Mouse (Mus musculus): ENCODE results near the gene Lef1. TPM values are rescaled to one million over a fixed set of nuclear protein-coding genes. Genes with fewer than 3 reads are reported as not detected.

Lef1 gene
- total and polyA plus RNA-seq, 3 experiments = 0.18 to 0.54 TPM; not detected in 1

DNA sequence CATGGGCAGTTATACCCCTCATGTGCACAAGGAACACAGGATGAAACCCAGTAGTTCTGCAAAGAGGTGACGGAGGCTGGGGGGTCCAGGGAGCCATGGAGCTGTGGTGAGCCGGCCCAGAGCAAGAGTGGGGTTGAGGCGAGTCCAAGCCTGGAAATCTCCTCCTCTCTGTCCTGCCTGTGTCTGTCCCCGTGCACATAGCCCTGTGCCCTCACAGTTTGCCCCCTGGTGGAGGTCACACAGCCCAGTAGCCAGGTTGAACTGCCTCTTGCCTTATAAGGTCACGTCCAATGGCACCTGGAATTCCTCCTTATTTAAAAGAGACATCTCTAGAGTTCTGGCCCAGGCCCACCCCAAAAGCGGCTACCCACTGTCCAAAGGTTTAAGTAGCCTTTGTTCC, 137.2 kb downstream of the Lef1 start:
- no peaks in the 10 kb centered on the region for H3K27me3 ChIP-seq (ENCODE audit: control insufficient read depth in 1 of 2, insufficient read depth in 2 of 2, low read length in 2 of 2)
- DNase-seq (ENCODE audit: low read depth, low spot score) = no peak
- no peak overlapping the region for H3K4me3 ChIP-seq (ENCODE audit: control insufficient read depth in 1 of 2, insufficient read depth in 1 of 2, low read depth in 2 of 2, low read length in 2 of 2)
- no peaks in the 10 kb centered on the region for H3K36me3 ChIP-seq (ENCODE audit: control insufficient read depth in 1 of 2, insufficient read depth in 2 of 2, low read length in 2 of 2)
- no peak overlapping the region for H3K27ac ChIP-seq (ENCODE audit: control insufficient read depth, low read depth, low read length)
- TF ChIP-seq TAL1 (IDR thresholded peaks at IDR 0.05; ENCODE audit: low read length) (no peak), GATA1 (IDR thresholded peaks at IDR 0.05; ENCODE audit: low read depth, low read length) (no peak), CHD1 (IDR thresholded peaks at IDR 0.05; ENCODE audit: low read depth, low read length) (no peak), JUND (IDR thresholded peaks at IDR 0.05; ENCODE audit: low read depth, low read length) (no peak), ZKSCAN1 (IDR thresholded peaks at IDR 0.05; ENCODE audit: low read depth, low read length) (no peak), ETS1 (IDR thresholded peaks at IDR 0.05; ENCODE audit: low read depth, low read length) (no peak), SMC3 (IDR thresholded peaks at IDR 0.05; ENCODE audit: low read depth, low read length) (no peak), NELFE (IDR thresholded peaks at IDR 0.05; ENCODE audit: low read depth, low read length) (no peak), CTCF (IDR thresholded peaks at IDR 0.05 in 2 of 3, conservative IDR thresholded peaks at IDR 0.05 in 1 of 3; ENCODE audit: control insufficient read depth in 1 of 3, insufficient read depth in 1 of 3, low read depth in 2 of 3, low read length in 3 of 3, poor library complexity in 1 of 3, severe bottlenecking in 1 of 3) (no peak), GABPA (IDR thresholded peaks at IDR 0.05; ENCODE audit: low read depth, low read length) (no peak), E2F4 (IDR thresholded peaks at IDR 0.05; ENCODE audit: borderline replicate concordance, low read depth, low read length) (no peak), RAD21 (IDR thresholded peaks at IDR 0.05; ENCODE audit: low read depth, low read length) (no peak), ZNF384 (IDR thresholded peaks at IDR 0.05; ENCODE audit: low read depth, low read length) (no peak), KAT2A (conservative IDR thresholded peaks at IDR 0.05; ENCODE audit: low read depth, low read length) (no peak), USF1 (IDR thresholded peaks at IDR 0.05; ENCODE audit: low read depth, low read length) (no peak), POLR2A (IDR thresholded peaks at IDR 0.05; ENCODE audit: control insufficient read depth in 1 of 2, insufficient read depth in 1 of 2, low read depth in 1 of 2, low read length in 2 of 2, poor library complexity in 1 of 2) (no peak), MXI1 (IDR thresholded peaks at IDR 0.05; ENCODE audit: low read depth, low read length) (no peak), POLR2AphosphoS2 (IDR thresholded peaks at IDR 0.05; ENCODE audit: low read length) (no peak), USF2 (IDR thresholded peaks at IDR 0.05; ENCODE audit: borderline replicate concordance in 1 of 2, insufficient read depth in 1 of 2, low read depth in 1 of 2, low read length in 2 of 2) (no peak)
- no peaks in the 10 kb centered on the region for H3K4me1 ChIP-seq (ENCODE audit: control insufficient read depth in 1 of 2, insufficient read depth in 2 of 2, low read length in 2 of 2)
- H3K79me2 ChIP-seq (ENCODE audit: control insufficient read depth, insufficient read depth, low read length, poor library complexity) = no peaks in the 10 kb centered on the region
- H3K9me3 ChIP-seq (replicated peaks; ENCODE audit: insufficient read depth, low read length) = no peaks in the 10 kb centered on the region
- no peak overlapping the region for H3K9ac ChIP-seq (ENCODE audit: control insufficient read depth, low read depth, low read length, poor library complexity, severe bottlenecking)

DNA sequence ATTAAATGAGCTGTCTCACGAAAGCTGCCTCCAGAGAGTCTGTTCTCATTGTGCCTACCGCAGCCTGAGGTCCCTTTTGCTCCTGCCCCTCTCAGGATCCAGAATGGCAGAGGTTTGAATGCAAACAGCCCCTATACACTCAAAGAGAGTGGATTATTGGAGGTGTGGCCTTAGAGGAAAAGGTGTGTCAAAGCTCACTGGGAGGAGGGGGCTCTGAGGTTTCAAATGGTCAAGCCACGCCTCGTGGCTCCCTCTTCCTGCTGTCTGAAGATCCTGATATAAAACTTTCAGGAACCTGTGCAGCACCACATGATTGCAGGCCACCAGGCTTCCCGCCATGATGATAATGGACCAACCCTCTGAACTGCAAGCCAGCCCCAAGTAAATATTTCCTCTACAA, 137.6 kb downstream of the Lef1 start:
- no peak for DNase-seq (ENCODE audit: low read depth, low spot score)
- H3K4me1 ChIP-seq (ENCODE audit: control insufficient read depth in 1 of 2, insufficient read depth in 2 of 2, low read length in 2 of 2) = no peaks in the 10 kb centered on the region
- no peaks in the 10 kb centered on the region for H3K27me3 ChIP-seq (ENCODE audit: control insufficient read depth in 1 of 2, insufficient read depth in 2 of 2, low read length in 2 of 2)
- no peak overlapping the region for H3K4me3 ChIP-seq (ENCODE audit: control insufficient read depth in 1 of 2, insufficient read depth in 1 of 2, low read depth in 2 of 2, low read length in 2 of 2)
- H3K36me3 ChIP-seq (ENCODE audit: control insufficient read depth in 1 of 2, insufficient read depth in 2 of 2, low read length in 2 of 2) = no peaks in the 10 kb centered on the region
- H3K27ac ChIP-seq (ENCODE audit: control insufficient read depth, low read depth, low read length) = no peak overlapping the region
- no peaks in the 10 kb centered on the region for H3K9me3 ChIP-seq (replicated peaks; ENCODE audit: insufficient read depth, low read length)
- TF ChIP-seq POLR2AphosphoS5 (IDR thresholded peaks at IDR 0.05; ENCODE audit: borderline replicate concordance, low read depth, low read length) (no peak), USF2 (IDR thresholded peaks at IDR 0.05; ENCODE audit: borderline replicate concordance in 1 of 2, insufficient read depth in 1 of 2, low read depth in 1 of 2, low read length in 2 of 2) (no peak), MEF2A (IDR thresholded peaks at IDR 0.05; ENCODE audit: extremely low read depth, insufficient replicate concordance, low read depth, low read length, poor library complexity, severe bottlenecking) (no peak)
- H3K79me2 ChIP-seq (ENCODE audit: control insufficient read depth, insufficient read depth, low read length, poor library complexity) = no peaks in the 10 kb centered on the region
- H3K9ac ChIP-seq (ENCODE audit: control insufficient read depth, low read depth, low read length, poor library complexity, severe bottlenecking) = no peak overlapping the region

All from MEL (cell line).